Mouse (Mus musculus) T-helper 1 cell (primary cell): ENCODE data around the gene Gata1.
"Not testable (repeated sequence)": the region's sequence is repeated elsewhere in the genome, so short reads cannot be mapped to it uniquely, and the experiment has no call there.

Experiments
- in situ Hi-C: fragments of 300-600 bp; cut with MboI, MseI; formaldehyde crosslinking; loops from one replicate; pipeline ENCODE4 v1.15.1; 2025; ENCODE audit warnings: high pct_unique_total_duplicates

Gene Gata1

GRCm38 (mm10) chrX:7966161-7966560 lies 11.7 kb downstream of the Gata1 start:
- in situ Hi-C loops, result no loop called here

- in situ Hi-C loops, result no loop called here
Measured at GRCm38 (mm10) chrX:7963829-7964626, 13.8 kb downstream of the Gata1 start.

GRCm38 (mm10) chrX:7958868-7959267 lies 19.0 kb downstream of the Gata1 start:
- in situ Hi-C loops, result no loop called here

DNA sequence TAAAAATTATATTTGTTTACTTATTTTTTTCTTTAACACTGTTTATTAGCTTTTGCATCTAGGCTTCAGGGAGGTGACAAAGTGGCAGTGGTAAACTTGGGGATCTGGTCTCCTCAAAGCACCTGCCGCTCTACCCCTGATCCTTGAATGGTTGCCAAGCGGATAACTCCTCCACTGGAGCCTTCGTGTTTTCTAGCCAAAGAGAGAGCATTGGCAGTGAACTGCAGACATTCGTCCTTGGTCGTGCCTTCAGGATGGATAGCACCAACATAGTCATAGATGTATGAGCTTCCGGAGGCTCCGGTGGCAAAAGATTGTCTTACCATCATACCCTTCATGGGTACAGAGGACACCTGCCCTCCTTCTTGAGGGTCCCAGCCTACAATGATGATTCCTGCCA lies 27.8 kb downstream of the Gata1 start:
- in situ Hi-C loops, result no loop called here

- in situ Hi-C loops, result no loop called here
Measured at GRCm38 (mm10) chrX:7947900-7948492, 29.9 kb downstream of the Gata1 start.

DNA sequence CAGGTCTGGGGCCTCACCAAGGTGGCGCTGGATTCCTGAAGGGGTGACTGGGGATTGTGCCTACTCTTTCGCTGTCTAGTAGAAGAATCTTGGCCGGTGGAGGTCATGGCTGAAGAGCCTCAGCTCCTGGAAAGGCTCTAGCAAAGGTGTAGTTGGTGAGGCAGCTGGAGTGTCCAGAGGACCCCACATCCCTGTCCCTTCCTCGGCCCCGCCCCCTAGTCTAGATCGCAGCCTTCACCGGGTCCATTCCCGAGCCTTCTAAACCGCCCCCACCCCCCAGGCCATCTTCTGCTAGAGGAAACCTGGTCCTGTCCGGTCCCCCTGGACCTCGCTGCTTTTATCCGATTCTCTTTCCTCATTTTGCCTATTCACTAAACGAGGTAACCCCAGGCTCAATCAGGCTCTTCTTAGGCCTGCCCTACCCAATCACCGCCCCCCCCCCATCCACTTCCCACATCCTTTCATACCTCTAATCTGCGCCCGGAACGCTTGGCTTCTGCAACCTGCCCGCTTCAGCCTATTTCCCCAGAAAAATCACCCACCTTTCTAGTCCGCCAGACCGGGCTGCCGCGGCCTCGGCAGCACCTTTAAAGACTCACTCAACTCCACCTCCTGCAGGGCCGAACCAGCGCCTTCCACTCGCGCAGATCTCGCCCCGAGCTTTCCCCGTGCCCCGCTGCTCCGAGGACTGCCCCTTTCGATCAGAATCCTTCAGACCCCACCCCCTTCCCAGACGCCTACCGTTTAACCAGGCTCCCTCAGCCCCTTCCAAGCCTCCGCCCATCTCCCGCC lies 30.6 kb downstream of the Gata1 start, which contains the start of gene Hdac6:
TSS of gene Hdac6 (minus strand) at position 782 of the 792 bp plus-strand sequence.
- in situ Hi-C loops, result no loop called here

GRCm38 (mm10) chrX:7945618-7946017 lies 32.3 kb downstream of the Gata1 start:
- in situ Hi-C loops, result no loop called here

DNA sequence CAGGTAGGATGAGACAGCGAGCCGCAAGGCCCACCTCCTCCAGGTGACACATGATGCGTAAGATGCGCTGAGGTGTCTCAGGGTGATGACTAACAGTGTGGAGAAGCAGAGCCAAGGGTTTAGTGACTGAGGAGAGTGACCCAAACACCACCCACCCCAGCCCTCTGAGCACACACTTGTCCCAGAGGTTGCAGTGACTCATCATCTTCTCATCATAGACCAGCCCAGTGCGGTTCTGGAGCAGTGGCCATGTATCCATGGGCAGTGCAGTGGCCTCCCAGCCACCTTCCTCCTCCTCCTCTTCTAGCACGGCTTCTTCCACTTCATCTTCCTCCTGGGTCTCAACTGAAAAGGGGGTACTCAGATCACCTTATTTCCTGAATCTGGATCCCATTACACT lies 40.2 kb downstream of the Gata1 start:
- in situ Hi-C loops, result no loop called here

GRCm38 (mm10) chrX:7936874-7937273 lies 41.0 kb downstream of the Gata1 start:
- in situ Hi-C loops, result no loop called here

- in situ Hi-C loops, result no loop called here
Measured at GRCm38 (mm10) chrX:7928270-7928790, 49.5 kb downstream of the Gata1 start, which contains the start of gene Eras. Gene Eras, minus strand, starts transcription at chrX:7928607.

DNA sequence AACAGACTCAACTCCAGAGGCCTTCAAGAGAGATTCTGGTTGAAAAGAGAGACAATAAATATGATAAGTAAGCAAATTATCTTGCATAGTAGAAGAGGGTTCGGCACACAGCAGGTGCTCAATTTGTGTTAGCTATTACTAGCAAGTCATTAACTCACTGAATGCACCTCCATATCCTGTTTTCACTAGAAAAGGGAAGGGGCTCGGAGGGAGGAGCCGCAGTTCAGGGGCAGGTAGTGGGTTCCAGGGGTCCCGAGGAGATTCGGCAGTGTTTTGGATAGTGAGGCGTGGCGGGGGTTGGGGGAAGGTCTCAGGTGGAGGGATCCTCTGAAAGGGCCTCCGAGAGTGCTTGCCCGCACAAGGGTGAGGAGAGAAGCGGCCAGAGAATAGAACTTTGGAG lies 50.8 kb downstream of the Gata1 start:
- in situ Hi-C loops, result no loop called here

DNA sequence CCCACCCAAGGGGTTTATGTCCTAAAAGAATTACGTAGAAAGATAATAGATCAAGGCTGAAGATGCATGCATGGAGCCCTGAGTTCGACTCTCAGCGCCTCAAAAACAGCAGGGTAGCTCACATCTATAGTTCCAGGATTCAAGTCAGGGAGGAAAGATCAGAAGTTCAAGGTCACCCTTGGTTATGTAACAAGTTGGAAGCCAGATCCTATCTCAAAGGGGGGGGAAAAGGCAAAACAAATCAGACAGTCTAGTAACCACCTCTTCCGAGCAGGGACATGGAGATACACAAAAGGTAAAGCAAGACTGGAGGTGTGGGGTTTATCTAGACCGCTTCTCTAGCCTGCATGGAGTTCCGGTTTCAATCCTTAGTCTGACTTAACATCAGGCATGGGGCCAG lies 51.6 kb downstream of the Gata1 start:
- in situ Hi-C loops, result no loop called here

GRCm38 (mm10) chrX:7922032-7922431 lies 55.8 kb downstream of the Gata1 start:
- in situ Hi-C loops, result loop anchor here (5.0 kb wide), 1 partner anchor 95 kb away; the partner anchor contains the start of gene Glod5

DNA sequence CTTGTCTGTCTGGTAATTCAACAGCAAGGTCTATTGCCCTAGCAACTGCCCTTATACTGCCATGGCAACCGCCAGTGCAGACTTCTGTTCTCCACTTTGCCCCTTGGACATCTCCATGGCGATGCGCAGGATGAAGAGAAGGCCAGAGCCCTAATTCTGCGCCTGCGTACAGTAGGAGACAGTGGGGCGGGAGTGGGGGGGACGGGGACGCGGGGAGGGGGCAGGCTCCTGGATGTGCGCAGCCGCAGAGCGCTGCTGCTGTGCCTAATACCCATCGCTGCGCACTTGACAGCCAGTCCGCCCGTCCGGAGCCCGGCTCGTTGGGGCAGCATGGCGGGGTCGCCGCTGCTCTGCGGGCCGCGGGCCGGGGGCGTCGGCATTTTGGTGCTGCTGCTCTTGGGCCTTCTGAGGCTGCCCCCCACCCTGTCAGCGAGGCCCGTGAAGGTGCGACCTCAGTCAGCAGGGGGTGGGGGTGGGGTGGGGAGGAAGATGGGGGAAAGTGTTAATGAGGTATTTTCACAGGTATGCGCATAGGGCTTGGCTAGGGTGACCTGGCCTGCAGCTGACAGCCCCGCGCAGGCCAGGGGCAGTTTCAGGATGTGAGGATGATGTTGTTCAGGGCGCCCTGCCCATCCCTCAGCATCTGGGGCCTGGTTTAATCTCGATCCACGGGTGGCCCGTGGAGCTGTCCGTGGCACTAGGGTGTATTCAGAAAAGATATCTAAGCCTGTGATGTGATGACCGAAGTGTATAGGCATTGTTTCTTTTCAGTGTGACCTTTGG lies 58.1 kb downstream of the Gata1 start, which contains the start of gene Pcsk1n:
TSS of gene Pcsk1n (plus strand) at position 222 of the 783 bp plus-strand sequence.
- in situ Hi-C loops, result loop anchor here (5.0 kb wide), 1 partner anchor 98 kb away; the partner anchor contains the start of gene Glod5

- in situ Hi-C loops, result not testable (repeated sequence)
Measured at GRCm38 (mm10) chrX:7917960-7918359, 59.9 kb downstream of the Gata1 start.

GRCm38 (mm10) chrX:7915669-7916068 lies 62.2 kb downstream of the Gata1 start:
- in situ Hi-C loops, result not testable (repeated sequence)

DNA sequence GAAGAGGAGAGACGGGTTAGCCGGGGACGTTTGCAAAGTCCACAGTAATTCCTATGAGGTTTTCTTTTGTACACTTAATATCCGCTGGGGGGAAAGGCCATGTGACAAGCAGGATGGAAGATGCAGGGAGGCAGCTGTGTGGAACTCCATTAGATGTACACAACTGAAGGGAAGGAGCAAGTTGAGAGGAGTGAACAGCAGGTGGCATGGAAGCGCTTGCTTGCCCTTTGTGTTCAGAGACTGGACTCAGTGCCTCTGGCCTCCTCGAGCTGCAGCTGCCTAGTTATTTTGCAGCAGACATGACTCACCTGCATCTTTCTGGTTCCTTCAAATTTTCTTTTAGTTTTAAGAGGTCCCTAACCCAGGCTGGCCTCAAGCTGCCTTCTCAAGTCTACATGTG lies 67.4 kb downstream of the Gata1 start:
- in situ Hi-C loops, result no loop called here
